Mouse (Mus musculus) thymus, adult 2 months (tissue): ENCODE data around the gene Zfp488.

Source experiments
- CTCF ChIP-seq: fragments of 200-500 bp; IDR thresholded peaks from 2 replicates; pipeline ENCODE4 v1.5.1; 2012; ENCODE audit warnings: mild to moderate bottlenecking, control low read depth, low read length, moderate library complexity, borderline replicate concordance; ENCODE audit not compliant: control insufficient read depth, poor library complexity, insufficient read depth; ENCODE audit errors: extremely low read depth
- POLR2A ChIP-seq: fragments of 200-500 bp; IDR thresholded peaks from 2 replicates; pipeline ENCODE4 v1.6.1; 2012; ENCODE audit warnings: mild to moderate bottlenecking, low read length, control low read depth, moderate library complexity; ENCODE audit not compliant: control insufficient read depth, poor library complexity, insufficient read depth; ENCODE audit errors: extremely low read depth

DNA sequence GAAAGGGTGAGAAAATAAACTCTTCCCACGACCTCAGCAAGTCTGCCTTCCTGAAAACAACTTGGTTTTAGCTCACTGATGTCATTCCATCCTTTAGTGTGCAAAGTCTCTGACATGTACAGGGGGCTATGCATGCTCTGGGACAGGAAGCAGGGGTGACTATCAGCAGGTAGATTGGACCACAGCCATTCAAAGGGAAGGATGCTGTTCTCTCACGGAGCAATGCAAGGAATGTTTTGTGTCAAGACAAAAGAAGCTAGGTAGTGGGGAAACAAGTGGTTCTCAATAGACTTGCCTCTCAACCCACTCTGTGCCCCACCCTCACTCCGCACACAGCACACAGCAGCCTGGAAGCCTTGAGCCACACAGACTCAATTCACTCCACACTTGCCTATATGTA lies 10.6 kb upstream of the Zfp488 start:
- TF ChIP-seq CTCF (no peak), POLR2A (no peak)
